Mouse (Mus musculus) CD8-positive naive resting alpha-beta T cell, adult 57 days (primary cell): ENCODE measurements around the gene Hectd4. TPM values are rescaled to one million over a fixed set of nuclear protein-coding genes. Genes with fewer than 3 reads are reported as not detected.

ENCODE experiments used
- total RNA-seq: library from RNA; stranded (reverse); gene quantifications from one replicate; pipeline ENCODE4 v1.2.4, GENCODE M21; 2023

Gene Hectd4
- total RNA-seq: 57.4 TPM

GRCm38 (mm10) chr5:121219980-121220731, at the start of gene Hectd4:
Hectd4 (plus strand) TSS chr5:121220219.

GRCm38 (mm10) chr5:121190836-121191583, 29.0 kb upstream of the Hectd4 start, which contains the start of gene Ptpn11:
Ptpn11 (minus strand) TSS chr5:121191397.

GRCm38 (mm10) chr5:121204132-121205089, 15.6 kb upstream of the Hectd4 start, which contains the start of gene Rpl6:
Rpl6 (plus strand) TSS chr5:121204481.

GRCm38 (mm10) chr5:121385461-121386119, 165.6 kb downstream of the Hectd4 start, which contains the start of gene Trafd1:
Trafd1 (minus strand) TSS chr5:121385632.

GRCm38 (mm10) chr5:121397187-121398145, 177.4 kb downstream of the Hectd4 start, which contains the start of gene Naa25:
Naa25 (plus strand) TSS chr5:121397936.

Other genes starting within 250 kb of the Hectd4 start
- not detected for gene Rph3a, start 210.1 kb upstream of the Hectd4 start, total RNA-seq
- 33.9 TPM for gene Ptpn11, start 28.8 kb upstream of the Hectd4 start, total RNA-seq
- 2,301 TPM for gene Rpl6, start 15.7 kb upstream of the Hectd4 start, total RNA-seq
- gene Trafd1, start 165.4 kb downstream of the Hectd4 start, total RNA-seq: 59.1 TPM
- gene Naa25, start 177.7 kb downstream of the Hectd4 start, total RNA-seq: 47.3 TPM
- gene Tmem116, start 231.7 kb downstream of the Hectd4 start, total RNA-seq: 0.86 TPM
- gene Erp29, start 232.3 kb downstream of the Hectd4 start, total RNA-seq: 71.5 TPM